Mouse (Mus musculus) CH12.LX (cell line): ENCODE measurements around the gene Arpp21. TPM values are rescaled to one million over a fixed set of nuclear protein-coding genes. Genes with fewer than 3 reads are reported as not detected.

Experiments used
- DNase-seq: peaks from one replicate; pipeline ENCODE4 v3.0.0-alpha.2; 2013; ENCODE audit errors: extremely low read depth
- H3K27ac ChIP-seq: 2 replicates; pipeline ENCODE4 v1.5.1; 2012; ENCODE audit warnings: low read depth, mild to moderate bottlenecking, control low read depth, moderate library complexity; ENCODE audit not compliant: insufficient read depth
- H3K27me3 ChIP-seq: replicated peaks from 2 replicates; pipeline ENCODE3; 2012; ENCODE audit warnings: inconsistent platforms
- H3K36me3 ChIP-seq, 2 experiments: replicated peaks in 1 of 2; 2 replicates each; pipeline versions ENCODE3 to v1.6.1; 2012; ENCODE audit warnings: inconsistent platforms in 1 of 2, low read length in 1 of 2, mild to moderate bottlenecking in 1 of 2, mixed read lengths in 1 of 2, moderate library complexity in 1 of 2; ENCODE audit not compliant: control insufficient read depth in 1 of 2, insufficient read depth in 1 of 2
- H3K4me1 ChIP-seq, 2 experiments: 2 replicates each; pipeline ENCODE4 v1.6.1; 2012; ENCODE audit warnings: inconsistent platforms in 1 of 2, moderate library complexity in 1 of 2; ENCODE audit not compliant: insufficient read depth in 2 of 2, control insufficient read depth in 1 of 2
- H3K4me2 ChIP-seq: 2 replicates; pipeline ENCODE4 v1.6.1; 2012; ENCODE audit warnings: low read depth, mild to moderate bottlenecking, control low read depth; ENCODE audit not compliant: poor library complexity, insufficient read depth, severe bottlenecking
- H3K4me3 ChIP-seq, 3 experiments: fragments of 150-350 bp in 1 of 3; sonication (generic) in 1 of 3; replicated peaks in 1 of 3; 2 replicates each; pipeline versions ENCODE3 to v1.5.1; 2011 to 2012; ENCODE audit warnings: low read depth in 2 of 3, low read length in 2 of 3, mild to moderate bottlenecking in 2 of 3, moderate library complexity in 2 of 3, control low read depth in 1 of 3, improper control_type of control experiment in 1 of 3, inconsistent platforms in 1 of 3, mixed read lengths in 1 of 3; ENCODE audit not compliant: poor library complexity in 1 of 3
- H3K79me2 ChIP-seq: replicated peaks from 2 replicates; pipeline ENCODE4 v1.6.1; 2012; ENCODE audit warnings: mild to moderate bottlenecking, moderate library complexity; ENCODE audit not compliant: control insufficient read depth, poor library complexity, insufficient read depth, severe bottlenecking; ENCODE audit errors: extremely low read depth
- H3K9ac ChIP-seq: 2 replicates; pipeline ENCODE4 v1.6.1; 2012; ENCODE audit warnings: low read depth, mild to moderate bottlenecking, control low read depth, moderate library complexity; ENCODE audit not compliant: insufficient read depth
- H3K9me3 ChIP-seq: replicated peaks from 2 replicates; pipeline ENCODE3; 2012; ENCODE audit warnings: low read length, inconsistent platforms, mixed read lengths
- BHLHE40 ChIP-seq: IDR thresholded peaks from 2 replicates; pipeline ENCODE4 v1.6.1; 2011; ENCODE audit warnings: mild to moderate bottlenecking, low read depth, low read length, improper control_type of control experiment
- CHD1 ChIP-seq: IDR thresholded peaks from 2 replicates; pipeline ENCODE4 v1.6.1; 2012; ENCODE audit warnings: low read depth, low read length, improper control_type of control experiment, inconsistent platforms
- CTCF ChIP-seq, 2 experiments: IDR thresholded peaks in 1 of 2; conservative IDR thresholded peaks in 1 of 2; 2 replicates each; pipeline ENCODE4 v1.5.1; 2011 to 2012; ENCODE audit warnings: low read depth in 2 of 2, low read length in 2 of 2, improper control_type of control experiment in 1 of 2, inconsistent platforms in 1 of 2, mild to moderate bottlenecking in 1 of 2, moderate library complexity in 1 of 2
- E2F4 ChIP-seq: IDR thresholded peaks from 2 replicates; pipeline ENCODE4 v1.6.1; 2011; ENCODE audit warnings: low read depth, low read length, improper control_type of control experiment; ENCODE audit not compliant: insufficient replicate concordance
- ELF1 ChIP-seq: IDR thresholded peaks from 2 replicates; pipeline ENCODE4 v1.6.1; 2014; ENCODE audit warnings: low read depth, mild to moderate bottlenecking, inconsistent platforms, low read length, improper control_type of control experiment
- EP300 ChIP-seq: IDR thresholded peaks from 2 replicates; pipeline ENCODE4 v1.6.1; 2011; ENCODE audit warnings: low read length, improper control_type of control experiment
- ETS1 ChIP-seq: conservative IDR thresholded peaks from 2 replicates; pipeline ENCODE4 v1.6.1; 2012; ENCODE audit warnings: low read depth, mild to moderate bottlenecking, inconsistent platforms, low read length, improper control_type of control experiment, moderate library complexity
- GABPA ChIP-seq: IDR thresholded peaks from 2 replicates; pipeline ENCODE4 v1.6.1; 2012; ENCODE audit warnings: low read depth, low read length, improper control_type of control experiment, inconsistent platforms; ENCODE audit not compliant: insufficient replicate concordance
- IRF4 ChIP-seq: IDR thresholded peaks from 2 replicates; pipeline ENCODE4 v1.6.1; 2014; ENCODE audit warnings: low read depth, mild to moderate bottlenecking, inconsistent platforms, low read length, improper control_type of control experiment
- JUN ChIP-seq: IDR thresholded peaks from 2 replicates; pipeline ENCODE4 v1.6.1; 2011; ENCODE audit warnings: low read depth, mild to moderate bottlenecking, low read length, improper control_type of control experiment, moderate library complexity; ENCODE audit not compliant: insufficient read depth
- JUND ChIP-seq: conservative IDR thresholded peaks from 2 replicates; pipeline ENCODE4 v1.6.1; 2011; ENCODE audit warnings: low read depth, low read length, improper control_type of control experiment
- KAT2A ChIP-seq: IDR thresholded peaks from 2 replicates; pipeline ENCODE4 v1.6.1; 2012; ENCODE audit warnings: low read length, improper control_type of control experiment, inconsistent platforms; ENCODE audit not compliant: insufficient replicate concordance
- MAFK ChIP-seq: IDR thresholded peaks from 2 replicates; pipeline ENCODE4 v1.6.1; 2011; ENCODE audit warnings: low read length, improper control_type of control experiment; ENCODE audit not compliant: insufficient replicate concordance
- MAX ChIP-seq: IDR thresholded peaks from 2 replicates; pipeline ENCODE4 v1.6.1; 2011; ENCODE audit warnings: low read length, improper control_type of control experiment
- MAZ ChIP-seq: IDR thresholded peaks from 2 replicates; pipeline ENCODE4 v1.6.1; 2012; ENCODE audit warnings: low read depth, mild to moderate bottlenecking, inconsistent platforms, low read length, improper control_type of control experiment, moderate library complexity
- MEF2A ChIP-seq: IDR thresholded peaks from 2 replicates; pipeline ENCODE4 v1.6.1; 2014; ENCODE audit warnings: low read depth, mild to moderate bottlenecking, inconsistent platforms, low read length, improper control_type of control experiment, borderline replicate concordance
- MXI1 ChIP-seq: IDR thresholded peaks from 2 replicates; pipeline ENCODE4 v1.6.1; 2011; ENCODE audit warnings: mild to moderate bottlenecking, low read depth, low read length, improper control_type of control experiment
- MYC ChIP-seq: IDR thresholded peaks from 2 replicates; pipeline ENCODE4 v1.6.1; 2011; ENCODE audit warnings: low read depth, mild to moderate bottlenecking, improper control_type of control experiment, low read length
- NELFE ChIP-seq: IDR thresholded peaks from 2 replicates; pipeline ENCODE4 v1.6.1; 2011; ENCODE audit warnings: low read depth, low read length, improper control_type of control experiment
- POLR2AphosphoS2 ChIP-seq: IDR thresholded peaks from 2 replicates; pipeline ENCODE4 v1.6.1; 2011; ENCODE audit warnings: low read depth, low read length, improper control_type of control experiment
- SIN3A ChIP-seq: IDR thresholded peaks from 2 replicates; pipeline ENCODE4 v1.6.1; 2012; ENCODE audit warnings: low read length, improper control_type of control experiment, inconsistent platforms
- TBP ChIP-seq: conservative IDR thresholded peaks from 2 replicates; pipeline ENCODE4 v1.6.1; 2011; ENCODE audit warnings: low read depth, low read length, improper control_type of control experiment
- TCF12 ChIP-seq: IDR thresholded peaks from 2 replicates; pipeline ENCODE4 v1.6.1; 2014; ENCODE audit warnings: low read depth, mild to moderate bottlenecking, inconsistent platforms, low read length, improper control_type of control experiment
- USF1 ChIP-seq: IDR thresholded peaks from 2 replicates; pipeline ENCODE4 v1.6.1; 2014; ENCODE audit warnings: low read depth, mild to moderate bottlenecking, inconsistent platforms, low read length, improper control_type of control experiment
- USF2 ChIP-seq: conservative IDR thresholded peaks from 2 replicates; pipeline ENCODE4 v1.6.1; 2011; ENCODE audit warnings: low read depth, low read length, improper control_type of control experiment
- ZMIZ1 ChIP-seq: IDR thresholded peaks from 2 replicates; pipeline ENCODE4 v1.6.1; 2012; ENCODE audit warnings: low read depth, mild to moderate bottlenecking, inconsistent platforms, low read length, improper control_type of control experiment
- ZNF384 ChIP-seq: IDR thresholded peaks from 2 replicates; pipeline ENCODE4 v1.6.1; 2012; ENCODE audit warnings: low read depth, low read length, improper control_type of control experiment, inconsistent platforms
- dilution Hi-C: fragments of 300-500 bp; cut with MboI; formaldehyde crosslinking; loops from 2 replicates; pipeline ENCODE4 v1.14.3; 2020; ENCODE audit warnings: low sequenced_read_pairs; ENCODE audit not compliant: extremely low pct_unique_long_range_greater_than_20kb, extremely low pct_ligation_motif_present
- in situ Hi-C: fragments of 300-500 bp; cut with MboI; formaldehyde crosslinking; loops from 3 replicates; pipeline ENCODE4 v1.14.3; 2019; ENCODE audit warnings: low sequenced_read_pairs, low pct_ligation_motif_present, low pct_unique_long_range_greater_than_20kb, mixed read lengths
- polyA plus RNA-seq: library from polyadenylated mRNA; unstranded; fragments of >175 nt; gene quantifications from 2 replicates; pipeline ENCODE4 v1.2.1, GENCODE M21; 2012; ENCODE audit warnings: low read depth; ENCODE audit not compliant: insufficient read length
- total RNA-seq, 2 experiments: library from RNA; depleted of rRNA; stranded (reverse); fragments of 300-350 nt in 1 of 2; fragments of >200 nt in 1 of 2; gene quantifications; 2 replicates each; pipeline ENCODE4 v1.2.3; 2012 to 2014

Gene Arpp21
- total and polyA plus RNA-seq, 3 experiments = not detected

GRCm38 (mm10) chr9:112068250-112068649, 167.5 kb downstream of the Arpp21 start:
- Histone ChIP-seq H3K9me3 (peaks cover 49% of the 10 kb centered on the region), H3K79me2 (no peaks in the 10 kb centered on the region), H3K4me3 (no peak overlapping the region), H3K36me3 (no peaks in the 10 kb centered on the region), H3K27me3 (no peaks in the 10 kb centered on the region), H3K27ac (no peak overlapping the region), H3K4me1 (no peaks in the 10 kb centered on the region), H3K4me2 (no peak overlapping the region), H3K9ac (no peak overlapping the region)
- dilution Hi-C loops (no loop called here), in situ Hi-C loops (no loop called here)
- DNase-seq = no peak
- TF ChIP-seq NELFE = no peak
- TF ChIP-seq MAZ = no peak
- no peak for TF ChIP-seq KAT2A
- TF ChIP-seq USF2 = no peak
- no peak for TF ChIP-seq SIN3A
- no peak for TF ChIP-seq ETS1
- no peak for TF ChIP-seq BHLHE40
- no peak for TF ChIP-seq MXI1
- no peak for TF ChIP-seq CTCF (conservative IDR thresholded peaks at IDR 0.05 in 1 of 2, IDR thresholded peaks at IDR 0.05 in 1 of 2; ENCODE audit: low read depth in 2 of 2, low read length in 2 of 2)
- no peak for TF ChIP-seq TCF12
- no peak for TF ChIP-seq IRF4
- no peak for TF ChIP-seq ELF1
- TF ChIP-seq TBP = no peak
- TF ChIP-seq MAFK = no peak
- TF ChIP-seq EP300 = no peak
- TF ChIP-seq MYC = no peak

GRCm38 (mm10) chr9:112060696-112061425, 174.9 kb downstream of the Arpp21 start:
- TF ChIP-seq MXI1 (no peak), MYC (no peak), POLR2AphosphoS2 (no peak), JUN (no peak), JUND (no peak), USF1 (no peak), ZNF384 (no peak), GABPA (no peak), USF2 (no peak), MAX (no peak), ELF1 (no peak), E2F4 (no peak), MEF2A (no peak), CHD1 (no peak), ZMIZ1 (no peak), BHLHE40 (no peak)
- Histone ChIP-seq H3K36me3 (no peaks in the 10 kb centered on the region), H3K4me3 (no peak overlapping the region), H3K4me1 (no peaks in the 10 kb centered on the region), H3K9ac (no peak overlapping the region), H3K27ac (no peak overlapping the region), H3K79me2 (no peaks in the 10 kb centered on the region), H3K4me2 (no peak overlapping the region), H3K27me3 (no peaks in the 10 kb centered on the region), H3K9me3 (peaks cover 43% of the 10 kb centered on the region)
- dilution Hi-C loops = no loop called here
- no peak for DNase-seq
- in situ Hi-C loops = no loop called here
